Mouse (Mus musculus) lung, postnatal 0 days (tissue): ENCODE data around the gene Ece1.
A peak's percentile ranks its signal among the peaks of the same experiment; 100 is the strongest.

Experiments
- CTCF ChIP-seq: IDR thresholded peaks from 2 replicates; pipeline ENCODE4 v1.5.1; 2016; ENCODE audit warnings: antibody characterized with exemption, mild to moderate bottlenecking
- EP300 ChIP-seq: IDR thresholded peaks from 2 replicates; pipeline ENCODE4 v1.6.1; 2016; ENCODE audit warnings: antibody characterized with exemption, mild to moderate bottlenecking, control low read depth

GRCm38 (mm10) chr4:137928813-137929212 is 66.8 kb downstream of the Ece1 start:
- TF ChIP-seq CTCF (no peak), EP300 (peak; percentile 15; the same call in 1 of the 2 replicates)
